Comparison of ENCODE assay signal across 9 mouse cellular contexts in genomic region chr1:172000641-172001040, GRCm38 (mm10). TPM values are rescaled to one million over a fixed set of nuclear protein-coding genes. Genes with fewer than 3 reads are reported as not detected.
A peak's percentile ranks its signal among the peaks of the same experiment; 100 is the strongest.
DNase-seq lines count a peak whose midpoint lies in the region; ATAC-seq lines count a peak whose summit lies in the region.
"Had no signal": no experiment of that assay in that cellular context is flagged by ENCODE, and none has a peak within 500 bp of the region (broad histone marks: within the 10 kb centered on the region; RNA-seq: fewer than 3 reads in every experiment).

No protein-coding gene starts in this region.

- intact Hi-C loops in left cerebral cortex, postnatal 4 days (cut with DNase I): no loop called here

- no peak overlapping the region for H3K9ac ChIP-seq in embryonic facial prominence, embryonic 12.5 days
- no peak overlapping the region for H3K9ac ChIP-seq in midbrain, embryonic 16.5 days (ENCODE audit: low read depth, low read length)
- no peak overlapping the region for H3K9ac ChIP-seq in stomach, embryonic 15.5 days

- H3K36me3 ChIP-seq in embryonic facial prominence, embryonic 12.5 days: peaks cover 35% of the 10 kb centered on the region
- peaks cover 13% of the 10 kb centered on the region for H3K36me3 ChIP-seq in midbrain, embryonic 16.5 days (ENCODE audit: control insufficient read depth, insufficient read depth, low read length)
- peaks cover 8% of the 10 kb centered on the region for H3K36me3 ChIP-seq in stomach, embryonic 15.5 days

- ATAC-seq in embryonic facial prominence, embryonic 12.5 days (ENCODE audit: insufficient number of reproducible peaks, insufficient read depth, low FRiP score, low TSS enrichment): peak; percentile 42; the same call in 1 of the 2 replicates
- ATAC-seq in midbrain, embryonic 16.5 days: 0 out of 2 replicates have a peak, but pooled peaks have one; percentile 19
- ATAC-seq in stomach, embryonic 15.5 days (ENCODE audit: insufficient read depth, low FRiP score, low read depth): peak; percentile 43; the same call in 1 of the 2 replicates

- H3K4me2 ChIP-seq in embryonic facial prominence, embryonic 12.5 days (replicated peaks): no peak overlapping the region
- H3K4me2 ChIP-seq in midbrain, embryonic 16.5 days (ENCODE audit: low read length): no peak overlapping the region
- no peak overlapping the region for H3K4me2 ChIP-seq in stomach, embryonic 15.5 days

- no peak overlapping the region for H3K27ac ChIP-seq in embryonic facial prominence, embryonic 12.5 days
- no peak overlapping the region for H3K27ac ChIP-seq in midbrain, embryonic 16.5 days (ENCODE audit: low read length)
- no peak overlapping the region for H3K27ac ChIP-seq in stomach, embryonic 15.5 days

- no peak overlapping the region for H3K4me3 ChIP-seq in embryonic facial prominence, embryonic 12.5 days
- no peak overlapping the region for H3K4me3 ChIP-seq in midbrain, embryonic 16.5 days (ENCODE audit: low read depth, low read length)
- no peak overlapping the region for H3K4me3 ChIP-seq in stomach, embryonic 15.5 days (replicated peaks)

- no peaks in the 10 kb centered on the region for H3K27me3 ChIP-seq in embryonic facial prominence, embryonic 12.5 days
- no peaks in the 10 kb centered on the region for H3K27me3 ChIP-seq in midbrain, embryonic 16.5 days (ENCODE audit: control insufficient read depth, insufficient read depth, low read depth, low read length)
- no peaks in the 10 kb centered on the region for H3K27me3 ChIP-seq in stomach, embryonic 15.5 days (replicated peaks)

- H3K9me3 ChIP-seq in embryonic facial prominence, embryonic 12.5 days: no peaks in the 10 kb centered on the region
- H3K9me3 ChIP-seq in midbrain, embryonic 16.5 days (replicated peaks; ENCODE audit: control insufficient read depth, low read length, poor library complexity, severe bottlenecking): no peaks in the 10 kb centered on the region
- H3K9me3 ChIP-seq in stomach, embryonic 15.5 days: no peaks in the 10 kb centered on the region

- WGBS in embryonic facial prominence, embryonic 12.5 days: 46% methylated on average over 3 of the region's 3 CpGs
- 50% methylated on average over 3 of the region's 3 CpGs for WGBS in midbrain, embryonic 16.5 days
- WGBS in stomach, embryonic 15.5 days: 43% methylated on average over 3 of the region's 3 CpGs

- DNase-seq in adrenal gland, adult (ENCODE audit: inconsistent age in 2 of 2, low spot score in 1 of 2): peak; percentile 20 to 54
- no peak for DNase-seq in adrenal gland, adult 8-10 months
- DNase-seq in MN1 (ENCODE audit: low spot score): peak; percentile 16
- peak; percentile 91 for DNase-seq in induced T-regulatory cell, adult 2 months (ENCODE audit: low read depth)
- DNase-seq in left cerebral cortex, postnatal 4 days: peak; percentile 67

- H3K4me1 ChIP-seq in embryonic facial prominence, embryonic 12.5 days: no peaks in the 10 kb centered on the region
- H3K4me1 ChIP-seq in midbrain, embryonic 16.5 days (ENCODE audit: control insufficient read depth, insufficient read depth, low read length): peaks cover 7% of the 10 kb centered on the region
- H3K4me1 ChIP-seq in stomach, embryonic 15.5 days: no peaks in the 10 kb centered on the region

RNA-seq across cellular contexts. Expression of gene Vangl2, which starts 27.6 kb away (rescaled TPM):
- total RNA-seq in adrenal gland, adult 8-10 months (2022): 1 to 10 TPM; 4.8 to 7.7 (median 5.1) TPM
- 24.7 and 25.6 TPM in 2 replicates for polyA plus RNA-seq in embryonic facial prominence, embryonic 12.5 days (2016; fragmentation: Nextera tagmentation; extraction: Ambion mirVana)
- 10 to 100 TPM; 62.0 to 65.3 TPM for total RNA-seq in left cerebral cortex, postnatal 4 days (2021)
- polyA plus RNA-seq in midbrain, embryonic 16.5 days (2015; fragmentation: Nextera tagmentation; extraction: Ambion mirVana): 43.7 and 44.0 TPM in 2 replicates
- 9.9 and 11.3 TPM in 2 replicates for polyA plus RNA-seq in stomach, embryonic 15.5 days (2015; fragmentation: Nextera tagmentation; extraction: Ambion mirVana)

RNA-seq across cellular contexts. Expression of gene Nhlh1, which starts 56.7 kb away (rescaled TPM):
- not detected for total RNA-seq in adrenal gland, adult 8-10 months (2022)
- 3.9 and 4.1 TPM in 2 replicates for polyA plus RNA-seq in embryonic facial prominence, embryonic 12.5 days (2016; fragmentation: Nextera tagmentation; extraction: Ambion mirVana)
- total RNA-seq in left cerebral cortex, postnatal 4 days (2021): under 1 TPM; 0.32 to 0.44 TPM
- polyA plus RNA-seq in midbrain, embryonic 16.5 days (2015; fragmentation: Nextera tagmentation; extraction: Ambion mirVana): 0.45 and 1.2 TPM in 2 replicates
- polyA plus RNA-seq in stomach, embryonic 15.5 days (2015; fragmentation: Nextera tagmentation; extraction: Ambion mirVana): not detected in 2 replicates
- polyA plus RNA-seq: large intestine, adult 2 months had no signal
